Comparison of ENCODE assay signal across 19 mouse cellular contexts in genomic region chr14:51014724-51015123, GRCm38 (mm10). TPM values are rescaled to one million over a fixed set of nuclear protein-coding genes. Genes with fewer than 3 reads are reported as not detected.
"Had no signal": no experiment of that assay in that cellular context is flagged by ENCODE, and none has a peak within 500 bp of the region (broad histone marks: within the 10 kb centered on the region; RNA-seq: fewer than 3 reads in every experiment).

No protein-coding gene starts in this region.

RNA-seq across cellular contexts. Expression of gene Rnase10, which starts 7.2 kb away (rescaled TPM):
- polyA plus RNA-seq: embryonic facial prominence, embryonic 10.5 days; embryonic facial prominence, embryonic 12.5 days; erythroblast, embryonic 14.5 days; forebrain, embryonic 10.5 days; forebrain, embryonic 11.5 days; forebrain, embryonic 12.5 days; forebrain, embryonic 13.5 days; forebrain, embryonic 14.5 days; forebrain, embryonic 15.5 days; forebrain, embryonic 16.5 days; forebrain, postnatal 0 days had no signal

RNA-seq across cellular contexts. Expression of gene Rnase9, which starts 26.9 kb away (rescaled TPM):
- polyA plus RNA-seq: embryonic facial prominence, embryonic 10.5 days; embryonic facial prominence, embryonic 11.5 days; embryonic facial prominence, embryonic 12.5 days; embryonic facial prominence, embryonic 13.5 days; embryonic facial prominence, embryonic 14.5 days; embryonic facial prominence, embryonic 15.5 days; erythroblast, embryonic 14.5 days; forebrain, embryonic 10.5 days; forebrain, embryonic 11.5 days; forebrain, embryonic 12.5 days; forebrain, embryonic 13.5 days; forebrain, embryonic 14.5 days; forebrain, embryonic 15.5 days; forebrain, embryonic 16.5 days; forebrain, postnatal 0 days; frontal cortex, adult 2 months; heart, adult 2 months; heart, embryonic 10.5 days had no signal

RNA-seq across cellular contexts. Expression of gene Rnase11, which starts 35.2 kb away (rescaled TPM):
- polyA plus RNA-seq: cortical plate, adult 2 months; embryonic facial prominence, embryonic 10.5 days; embryonic facial prominence, embryonic 11.5 days; embryonic facial prominence, embryonic 12.5 days; embryonic facial prominence, embryonic 13.5 days; embryonic facial prominence, embryonic 14.5 days; embryonic facial prominence, embryonic 15.5 days; erythroblast, embryonic 14.5 days; forebrain, embryonic 10.5 days; forebrain, embryonic 11.5 days; forebrain, embryonic 12.5 days; forebrain, embryonic 13.5 days; forebrain, embryonic 14.5 days; forebrain, embryonic 15.5 days; forebrain, embryonic 16.5 days; forebrain, postnatal 0 days; frontal cortex, adult 2 months; heart, adult 2 months; heart, embryonic 10.5 days had no signal

RNA-seq across cellular contexts. Expression of gene Rnase12, which starts 42.7 kb away (rescaled TPM):
- polyA plus RNA-seq: cortical plate, adult 2 months; embryonic facial prominence, embryonic 10.5 days; embryonic facial prominence, embryonic 11.5 days; embryonic facial prominence, embryonic 12.5 days; embryonic facial prominence, embryonic 13.5 days; erythroblast, embryonic 14.5 days; forebrain, embryonic 10.5 days; forebrain, embryonic 11.5 days; forebrain, embryonic 12.5 days; forebrain, embryonic 13.5 days; forebrain, embryonic 14.5 days; forebrain, embryonic 15.5 days; forebrain, embryonic 16.5 days; forebrain, postnatal 0 days; heart, adult 2 months had no signal

RNA-seq across cellular contexts. Expression of gene Pnp2, which starts 58.9 kb away (rescaled TPM):
- polyA plus RNA-seq: erythroblast, embryonic 14.5 days; forebrain, embryonic 13.5 days; heart, embryonic 10.5 days had no signal
